Mouse (Mus musculus) left cerebral cortex, postnatal 14 days (tissue): ENCODE results near the gene Tmem139. TPM values are rescaled to one million over a fixed set of nuclear protein-coding genes. Genes with fewer than 3 reads are reported as not detected.

Source experiments
- DNase-seq, 2 experiments: peaks; one replicate each; pipeline ENCODE4 v3.0.0; 2021 to 2022; ENCODE audit warnings: low spot score in 2 of 2, mixed read lengths in 1 of 2
- intact Hi-C: fragments of 180-260 bp; cut with DNase I; formaldehyde crosslinking; loops from one replicate; pipeline ENCODE4 v1.15.1; 2025
- long read RNA-seq, 2 experiments: library from polyadenylated mRNA; stranded (forward); transcript quantifications; one replicate each; pipeline ENCODE4 v2.0.0; 2021
- total RNA-seq, 2 experiments: library from RNA; stranded (reverse); gene quantifications; 2 replicates each; pipeline ENCODE4 v1.2.3; 2021

Gene Tmem139
- total RNA-seq: not detected
- long read RNA-seq, experiment 1: 0 reads
- long read RNA-seq, experiment 2: 0 reads

DNA sequence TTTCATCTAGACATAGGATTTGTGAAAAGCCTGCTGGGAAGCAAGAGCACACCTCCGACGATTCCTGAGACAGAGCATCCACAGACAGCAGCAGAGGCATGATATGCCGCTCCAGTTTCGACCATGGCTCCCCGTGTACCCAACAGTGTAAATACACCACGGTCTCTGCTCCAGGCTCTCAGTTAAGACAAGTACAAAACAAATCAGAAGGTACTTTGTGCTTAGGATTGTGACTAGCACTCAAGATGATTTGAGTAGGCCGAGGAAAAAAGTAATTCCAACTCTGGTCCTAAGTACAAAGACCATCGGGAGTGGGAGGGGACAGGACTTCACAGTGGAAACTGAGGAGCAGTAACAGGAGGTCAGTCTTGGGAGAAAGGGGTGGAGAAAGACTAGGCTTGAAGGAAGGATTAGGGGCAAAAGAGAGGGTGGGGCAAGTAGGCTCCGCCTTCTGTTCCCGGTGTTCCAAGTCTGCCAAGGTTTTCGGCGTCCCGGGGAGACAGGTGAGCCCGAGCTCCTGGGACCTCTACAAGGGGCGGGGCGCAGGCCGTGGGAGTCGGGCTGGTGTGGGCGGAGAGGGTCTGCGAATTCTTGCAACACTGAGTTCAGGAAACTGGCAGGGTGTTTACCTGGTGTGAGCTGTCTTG, at the start of gene Tmem139:
Gene Tmem139, plus strand, starts transcription at position 447 of the 647 bp plus-strand sequence.
- DNase-seq: no peak
- intact Hi-C loops: loop anchor here (5.0 kb wide), 1 partner anchor 654 kb away; the partner anchor contains the start of gene Ephb6

DNA sequence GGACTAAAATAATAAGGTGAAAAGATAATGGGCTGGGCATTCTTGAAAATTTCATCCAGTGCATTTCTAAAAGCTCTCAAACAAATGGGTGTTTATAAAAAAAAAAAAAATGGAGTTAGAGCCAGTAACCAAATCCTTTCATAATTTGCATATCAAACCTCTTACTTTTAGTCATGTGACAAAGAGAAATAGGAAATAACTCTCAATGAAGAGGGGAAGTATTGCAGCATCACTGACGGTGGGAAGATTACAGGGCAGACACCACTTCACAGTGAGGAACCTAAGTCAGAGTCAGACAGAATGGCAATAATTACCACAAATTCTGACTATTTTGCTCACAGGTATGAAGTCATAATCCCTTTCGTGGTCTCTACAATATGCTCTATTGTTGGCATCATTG, 46.7 kb upstream of the Tmem139 start, which contains the start of gene Tas2r144:
Gene Tas2r144, plus strand, starts transcription at position 301 of the 400 bp plus-strand sequence.
- intact Hi-C loops: no loop called here
- no peak for DNase-seq

DNA sequence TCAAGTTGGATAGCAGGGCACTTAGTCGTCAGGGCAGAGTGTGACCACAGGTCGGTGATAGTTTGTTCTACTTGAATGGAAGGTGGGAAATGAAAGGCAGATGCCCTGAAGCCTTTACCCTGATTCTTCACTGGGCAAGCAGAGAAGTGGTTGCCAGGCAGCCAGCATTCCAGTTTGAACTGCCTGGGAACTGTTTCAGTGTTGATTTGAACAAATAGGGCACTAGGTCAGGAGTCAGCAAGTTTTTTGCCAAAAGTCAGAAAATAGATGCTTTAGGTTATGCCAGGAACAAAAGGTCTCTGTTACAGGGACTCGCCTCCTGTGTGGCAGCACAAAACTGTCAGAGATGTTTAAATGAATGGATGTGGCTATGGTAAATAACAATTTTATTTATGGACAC, 39.5 kb upstream of the Tmem139 start:
- DNase-seq: no peak
- intact Hi-C loops: no loop called here

DNA sequence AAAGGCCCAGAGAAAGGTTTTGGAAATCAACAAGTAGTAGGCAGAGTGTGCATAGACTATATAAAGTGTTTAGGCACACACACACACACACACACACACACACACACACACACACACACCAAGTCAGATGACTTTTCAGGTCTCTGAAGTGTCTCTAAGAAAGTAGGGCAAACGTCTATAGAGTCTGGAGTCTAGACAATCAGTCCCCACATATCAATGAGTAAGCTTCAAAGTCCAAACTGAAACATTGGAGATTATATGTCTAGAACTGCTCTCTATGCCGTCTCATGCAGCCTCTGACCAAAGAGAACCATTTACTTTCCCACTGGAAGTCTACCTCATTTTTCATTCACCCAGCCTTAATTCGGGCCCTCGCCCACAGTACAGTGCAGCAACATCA, 36.7 kb upstream of the Tmem139 start:
- DNase-seq: no peak
- intact Hi-C loops: no loop called here

DNA sequence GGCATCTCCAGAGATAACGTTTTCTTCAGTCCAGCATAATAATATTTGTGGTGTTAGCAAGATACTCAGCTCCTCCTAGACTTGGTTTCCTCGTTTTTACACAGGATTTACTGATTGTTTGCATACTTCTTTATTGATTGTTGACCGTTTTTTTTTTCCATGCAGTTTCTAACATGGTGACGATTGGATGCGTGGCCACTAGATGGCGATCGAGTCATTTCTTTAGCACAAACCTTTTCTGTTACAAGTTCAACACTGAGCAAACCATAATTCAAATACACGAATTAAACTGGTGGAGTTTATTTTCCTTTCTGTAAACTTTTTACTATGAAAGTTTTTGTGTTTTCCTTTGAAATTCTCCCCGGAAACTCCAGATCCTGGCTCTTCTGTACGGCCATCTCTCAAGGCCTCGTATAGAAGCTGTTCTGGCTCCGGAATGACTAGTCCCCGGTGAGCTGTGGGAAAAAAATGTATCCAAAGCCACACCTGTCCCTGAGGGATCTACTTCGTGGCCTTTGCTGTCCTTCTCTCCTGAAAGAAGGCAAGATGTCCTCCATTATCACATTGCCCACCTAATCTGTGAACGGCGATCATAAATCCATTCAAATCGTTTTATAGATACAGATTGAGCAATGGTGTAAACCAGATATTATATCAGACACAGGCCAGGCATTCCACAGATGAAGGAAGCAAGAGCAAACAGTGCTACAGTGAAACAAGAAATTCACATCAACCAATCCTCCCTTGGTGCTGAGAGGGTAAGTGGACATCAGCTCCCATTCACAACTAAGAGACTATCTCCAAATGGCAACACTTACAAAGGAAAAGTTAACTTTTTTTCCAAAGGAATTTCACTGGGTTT, 34.3 kb upstream of the Tmem139 start:
- intact Hi-C loops: loop anchor here (2.0 kb wide), 2 partner anchors 37 to 355 kb away; partner anchors contain the start of gene Casp2

DNA sequence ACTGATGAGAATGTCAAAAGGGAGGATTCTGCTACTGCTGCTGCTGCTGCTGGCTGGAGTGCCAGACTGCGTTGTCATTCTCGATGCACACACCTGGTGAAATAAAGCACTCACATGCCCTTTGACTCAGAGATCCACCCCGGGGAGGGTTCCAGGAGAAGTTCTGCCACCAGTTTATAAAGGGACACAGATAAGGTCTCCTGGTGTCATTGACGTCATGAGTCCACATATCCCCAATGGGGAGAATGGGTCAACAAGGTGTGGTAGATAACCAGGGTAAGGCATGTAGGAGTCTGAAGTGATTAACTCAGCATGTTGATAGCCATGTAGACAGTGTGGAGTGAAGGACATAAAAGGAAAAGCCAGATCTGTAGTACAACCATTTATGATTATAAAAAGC, 32.2 kb upstream of the Tmem139 start:
- intact Hi-C loops: no loop called here
- DNase-seq: no peak

More for the DNA sequence above, 34.3 kb upstream of the Tmem139 start:
- DNase-seq: peak; percentile 54 to 83

DNA sequence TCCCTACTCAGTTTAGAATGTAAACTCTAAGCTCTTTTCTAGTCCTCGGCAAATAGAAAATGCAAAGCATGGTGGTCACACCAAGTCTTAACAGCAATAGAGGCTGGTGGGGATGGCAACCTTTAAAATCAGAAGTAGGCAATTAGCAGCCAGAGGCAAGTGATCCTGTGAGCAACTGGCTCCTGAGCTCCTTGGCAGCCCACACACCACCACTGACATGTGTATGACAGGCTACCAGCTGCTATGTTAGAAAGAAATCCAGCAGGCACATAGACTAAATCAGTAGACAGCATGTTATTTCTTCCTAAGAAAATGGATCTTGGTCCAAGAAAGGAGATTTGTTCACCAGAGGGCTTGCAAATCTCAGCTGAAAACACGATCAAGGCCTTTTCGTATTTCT, 30.6 kb upstream of the Tmem139 start:
- intact Hi-C loops: no loop called here
- peak; percentile 30 to 73 for DNase-seq

DNA sequence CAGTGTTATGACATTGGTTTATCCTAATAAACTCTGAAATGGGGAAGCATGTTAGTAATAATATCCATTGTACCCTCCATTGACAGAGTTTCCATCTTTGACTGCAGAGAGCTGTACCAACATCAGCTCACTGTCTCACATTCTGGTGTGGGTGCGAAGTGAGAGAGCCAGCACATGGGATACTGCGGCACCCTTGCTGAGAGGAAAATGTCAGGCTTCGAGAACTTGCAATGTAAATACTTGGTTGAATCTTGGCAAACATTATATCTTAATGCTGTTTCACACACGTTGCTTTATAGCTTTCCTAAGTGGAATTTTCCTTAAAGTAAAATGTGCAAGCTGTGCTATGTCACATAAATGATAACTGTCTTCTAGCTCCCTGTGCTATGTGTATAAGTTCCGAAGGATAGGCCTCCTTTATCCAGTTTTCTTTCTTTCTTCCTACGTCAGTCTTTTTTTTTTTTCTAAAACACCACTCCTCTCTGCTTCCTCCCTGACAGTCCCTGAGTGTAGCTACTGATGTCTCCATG, 24.4 kb upstream of the Tmem139 start:
- peak; percentile 31 to 51 for DNase-seq
- intact Hi-C loops: no loop called here

DNA sequence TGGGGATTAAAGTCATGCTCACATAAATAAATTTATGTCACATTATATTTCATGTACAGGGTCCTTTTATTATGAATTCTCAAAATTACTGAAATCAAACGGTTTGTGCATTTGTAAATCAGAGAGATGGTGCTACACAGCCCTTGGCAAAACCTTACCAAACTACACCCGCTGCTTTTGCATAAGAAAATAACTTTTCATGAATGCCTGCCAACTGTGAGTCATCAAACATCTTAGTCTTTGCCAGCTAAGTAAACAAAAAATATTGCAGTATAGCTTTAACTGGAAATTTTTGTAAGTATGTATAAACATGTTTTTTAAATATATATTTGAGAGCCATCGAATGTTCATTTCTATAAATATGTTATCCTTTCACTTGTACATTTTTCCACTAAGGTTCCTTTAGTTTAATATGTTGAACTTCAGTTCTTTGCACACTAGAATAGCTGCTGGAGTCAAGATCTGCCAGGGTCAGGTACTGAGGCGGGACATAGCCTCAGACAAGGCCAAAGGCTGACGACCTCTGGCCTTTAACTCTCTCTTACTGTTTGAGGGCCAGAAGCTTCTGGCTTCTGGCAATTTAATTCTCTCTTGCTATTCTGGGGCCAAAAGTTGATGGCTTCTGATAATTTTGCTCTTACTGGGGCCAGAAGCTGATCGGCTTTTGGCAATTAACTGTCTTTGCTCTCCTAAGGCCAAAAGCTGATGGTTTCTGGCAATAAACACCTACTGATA, 20.3 kb upstream of the Tmem139 start:
- DNase-seq: no peak
- intact Hi-C loops: no loop called here

DNA sequence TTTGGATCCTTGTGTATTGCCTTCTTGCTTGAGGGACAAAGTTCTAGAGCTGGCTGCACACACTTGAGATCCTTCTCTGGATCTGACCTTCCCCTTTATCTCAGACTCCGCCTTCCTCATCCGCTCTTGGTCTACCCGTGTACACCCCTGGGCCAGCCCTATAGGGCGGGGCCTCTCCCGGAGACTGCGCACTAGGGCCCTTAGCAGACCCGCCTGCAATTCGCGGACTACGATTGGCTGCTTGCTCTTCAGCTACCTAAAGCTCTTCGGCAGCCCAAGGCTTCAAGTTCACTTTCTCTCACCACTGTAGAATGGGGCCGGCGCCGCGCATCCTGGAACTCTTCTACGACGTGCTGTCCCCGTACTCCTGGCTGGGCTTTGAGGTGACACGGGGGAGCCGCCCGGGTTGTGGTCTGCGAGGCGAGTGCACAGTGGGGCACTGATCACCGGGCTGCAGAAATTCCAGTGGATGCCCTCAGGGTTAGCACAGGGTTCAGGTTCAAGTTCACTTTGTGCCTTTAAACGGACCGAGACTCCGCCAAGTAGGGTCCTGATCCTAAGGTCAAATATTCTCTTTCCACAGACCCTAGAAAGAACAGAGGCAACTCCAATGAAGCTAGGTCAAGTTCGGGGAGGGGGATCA, 15.9 kb upstream of the Tmem139 start, which contains the start of gene Gstk1:
Gene Gstk1, plus strand, starts transcription at position 225 of the 643 bp plus-strand sequence.
- DNase-seq: peak; percentile 61 to 62
- intact Hi-C loops: no loop called here

DNA sequence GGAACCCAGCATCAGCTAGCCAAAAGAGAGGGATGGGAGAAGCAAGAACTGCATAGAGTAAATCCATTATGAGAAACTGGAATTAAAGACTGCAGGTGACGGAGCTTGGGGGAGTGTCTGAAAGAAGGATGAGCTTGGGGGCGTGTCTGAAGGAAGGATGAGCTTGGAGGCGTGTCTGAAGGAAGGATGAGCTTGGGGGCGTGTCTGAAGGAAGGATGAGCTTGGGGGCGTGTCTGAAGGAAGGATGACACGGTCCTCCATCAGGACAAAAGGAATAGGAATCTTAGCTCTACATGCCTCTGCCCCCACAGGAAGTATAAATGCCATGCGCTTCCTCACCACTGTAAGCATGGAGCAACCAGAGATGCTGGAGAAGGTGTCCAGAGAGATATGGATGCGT, 14.6 kb upstream of the Tmem139 start:
- no peak for DNase-seq
- intact Hi-C loops: no loop called here

DNA sequence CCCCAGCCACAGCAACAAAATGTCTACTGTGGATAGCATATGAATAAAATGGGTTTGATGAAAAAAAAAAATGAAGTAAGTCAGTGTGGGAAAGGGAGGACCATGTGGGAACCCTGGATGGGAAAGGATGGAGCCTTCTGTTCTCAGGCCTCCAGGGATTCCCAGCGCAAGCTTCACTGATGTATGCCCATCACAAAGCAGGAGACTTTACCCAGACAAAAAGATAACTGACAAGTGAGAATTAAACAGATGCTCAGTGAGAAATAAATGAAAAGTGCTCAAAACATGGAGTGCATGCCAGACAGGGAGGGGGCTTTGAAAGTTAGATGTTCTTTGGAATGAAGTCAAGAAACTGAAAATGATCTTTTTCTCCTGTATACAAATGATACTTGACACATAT, 13.8 kb upstream of the Tmem139 start:
- intact Hi-C loops: no loop called here
- DNase-seq: no peak

DNA sequence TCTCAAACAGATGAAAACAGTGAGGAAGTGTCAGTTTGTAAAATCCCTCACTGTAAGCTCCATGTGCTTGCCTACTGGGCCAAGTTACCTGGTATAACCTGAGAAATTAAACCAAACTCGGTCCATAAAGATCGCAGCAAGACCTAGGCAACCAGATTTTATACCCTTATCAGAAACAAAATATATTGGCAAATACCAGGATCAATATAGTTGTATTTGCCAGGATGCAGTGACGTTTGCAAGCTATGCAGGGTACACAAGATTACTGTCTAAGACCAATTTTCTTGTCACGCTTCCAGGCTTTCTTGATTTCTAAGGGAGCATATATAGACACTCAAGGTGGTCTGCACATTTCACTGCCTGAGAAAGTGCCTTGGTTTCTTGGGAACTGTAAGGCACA, 10.0 kb upstream of the Tmem139 start:
- intact Hi-C loops: no loop called here

DNA sequence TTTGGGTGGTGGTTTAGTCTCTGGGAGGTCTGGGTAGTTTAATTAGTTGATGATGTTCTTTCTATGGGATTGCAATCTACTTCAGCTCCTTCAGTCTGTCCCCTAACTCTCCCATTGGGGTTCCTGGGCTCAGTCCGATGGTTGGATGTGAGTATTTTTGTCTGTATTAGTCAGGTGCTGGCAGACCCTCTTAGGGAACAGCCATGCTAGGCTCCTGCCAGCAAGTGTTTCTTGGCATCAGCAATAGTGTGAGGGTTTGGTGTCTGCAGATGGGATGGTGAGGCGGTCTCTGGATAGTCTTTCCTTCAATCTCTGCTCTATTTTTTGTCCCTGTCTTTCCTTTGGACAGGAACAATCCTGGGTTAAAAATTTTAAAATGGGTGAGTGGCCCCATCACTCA, 8.7 kb upstream of the Tmem139 start:
- intact Hi-C loops: no loop called here
- DNase-seq: no peak

More for the DNA sequence above, 10.0 kb upstream of the Tmem139 start:
- no peak for DNase-seq

DNA sequence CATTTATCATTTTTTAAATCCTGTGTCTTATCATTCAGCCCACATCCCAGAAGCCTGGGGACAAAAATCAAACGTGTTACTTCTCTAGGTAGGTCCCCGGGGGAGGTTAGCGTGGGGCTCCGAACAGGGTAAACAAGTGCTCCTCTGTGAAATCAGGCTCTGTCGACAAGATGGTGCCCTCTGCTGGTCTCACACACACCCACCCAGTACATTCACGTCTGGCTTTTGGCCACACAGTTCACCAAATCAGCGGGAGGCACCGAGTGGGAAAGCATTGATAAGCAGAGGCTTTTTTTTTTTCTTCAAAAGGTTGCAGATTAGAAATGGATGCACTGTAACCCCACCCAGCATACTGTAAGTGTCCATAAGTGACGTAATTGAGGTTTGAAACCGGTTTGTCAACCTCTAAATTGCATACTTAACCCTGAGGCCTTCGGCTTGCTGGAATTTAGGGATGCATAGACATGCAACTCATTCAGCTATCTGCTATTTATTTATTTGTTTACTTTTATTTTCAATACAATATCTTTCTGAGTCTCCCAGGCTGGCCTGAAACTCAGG, 4.4 kb upstream of the Tmem139 start:
- DNase-seq: peak; percentile 37 to 59
- intact Hi-C loops: no loop called here

DNA sequence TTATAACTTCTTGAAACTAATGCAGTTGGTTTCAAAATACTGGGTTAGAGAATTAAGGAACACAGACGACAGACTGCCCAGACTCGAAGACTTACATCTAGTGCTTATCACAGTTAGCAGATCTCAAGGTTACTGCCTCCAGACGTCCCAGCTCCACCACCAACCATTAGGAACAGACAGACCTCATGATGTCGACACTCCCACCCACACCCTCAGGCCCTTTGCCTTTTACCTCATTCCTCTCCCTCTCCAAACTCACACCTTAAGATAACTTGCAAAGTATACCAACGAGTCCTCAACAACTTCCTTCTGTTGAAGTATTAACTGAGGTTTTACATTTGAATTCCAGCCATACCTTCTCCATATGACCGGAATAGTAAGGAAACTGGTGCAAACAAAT, 1.3 kb upstream of the Tmem139 start:
- intact Hi-C loops: loop anchor here (5.0 kb wide), 1 partner anchor 653 kb away; the partner anchor contains the start of gene Ephb6

DNA sequence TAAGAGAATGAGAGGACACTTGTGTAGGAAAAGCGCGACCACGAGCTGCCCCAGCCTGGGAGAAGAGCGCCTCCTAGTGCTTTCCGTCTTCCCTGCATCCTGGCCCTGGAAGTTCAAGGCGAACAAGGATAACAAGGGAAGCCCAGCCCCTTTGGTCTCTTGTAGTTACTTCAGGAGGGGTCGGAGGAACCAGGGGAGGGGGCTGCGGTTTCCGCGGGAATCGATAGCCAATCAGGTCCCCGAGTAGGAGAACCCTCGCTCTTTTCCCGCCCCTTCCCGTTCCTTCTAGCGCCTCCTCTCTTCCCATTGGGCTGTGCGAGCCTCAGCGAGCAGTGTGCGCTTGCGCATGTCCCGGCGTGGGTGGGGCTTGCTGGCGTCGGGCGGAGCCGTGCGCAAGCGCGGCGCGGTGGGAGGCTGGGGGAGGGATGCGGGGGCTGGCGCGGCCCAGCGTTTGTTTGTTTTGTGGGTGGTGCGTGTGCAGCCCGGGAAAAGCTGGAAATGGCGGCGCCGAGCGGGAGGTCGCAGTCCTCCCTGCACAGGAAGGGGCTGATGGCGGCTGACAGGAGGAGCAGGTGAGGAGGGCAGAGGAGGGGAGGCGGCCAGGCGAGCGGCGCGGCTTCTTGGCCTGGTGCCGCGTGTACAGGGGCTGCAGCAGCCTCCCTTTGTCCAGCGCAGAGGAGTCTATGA, 3.0 kb downstream of the Tmem139 start, which contains the start of gene Casp2:
Gene Casp2, plus strand, starts transcription at position 360 of the 687 bp plus-strand sequence.
- intact Hi-C loops: loop anchor here (2.0 to 5.0 kb wide), 3 partner anchors 38 to 657 kb away; partner anchors contain the start of genes Ephb6 and Fam131b
- peak; percentile 99 for DNase-seq

More for the DNA sequence above, 1.3 kb upstream of the Tmem139 start:
- no peak for DNase-seq
